Mouse (Mus musculus) lung, adult 18-20 months (tissue): ENCODE results near the gene Hapln1.

Experiments
- DNase-seq, 2 experiments: peaks; one replicate each; pipeline ENCODE4 v3.0.0; 2022; ENCODE audit warnings: mixed read lengths in 2 of 2

The Hapln1 gene

DNA sequence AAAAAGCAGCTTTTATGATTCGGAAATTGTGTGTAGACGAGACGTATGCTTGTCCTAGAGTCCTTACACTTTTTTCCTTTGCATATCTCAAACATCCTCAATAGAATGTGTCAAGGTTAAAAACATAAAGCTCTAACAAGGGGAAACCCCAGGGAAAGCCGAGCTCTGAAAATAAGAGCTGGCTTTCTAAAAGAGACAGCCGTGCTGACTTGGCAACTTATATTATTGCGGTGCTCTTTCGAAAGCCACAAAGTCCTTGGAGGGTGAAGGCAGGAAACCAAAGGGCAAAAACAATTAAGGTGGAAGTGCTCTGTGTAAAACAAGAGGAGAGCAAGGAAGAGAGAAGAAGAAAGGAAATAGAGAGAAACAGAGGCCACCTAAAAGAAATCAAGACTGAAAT lies 60.9 kb downstream of the Hapln1 start:
- no peak for DNase-seq

DNA sequence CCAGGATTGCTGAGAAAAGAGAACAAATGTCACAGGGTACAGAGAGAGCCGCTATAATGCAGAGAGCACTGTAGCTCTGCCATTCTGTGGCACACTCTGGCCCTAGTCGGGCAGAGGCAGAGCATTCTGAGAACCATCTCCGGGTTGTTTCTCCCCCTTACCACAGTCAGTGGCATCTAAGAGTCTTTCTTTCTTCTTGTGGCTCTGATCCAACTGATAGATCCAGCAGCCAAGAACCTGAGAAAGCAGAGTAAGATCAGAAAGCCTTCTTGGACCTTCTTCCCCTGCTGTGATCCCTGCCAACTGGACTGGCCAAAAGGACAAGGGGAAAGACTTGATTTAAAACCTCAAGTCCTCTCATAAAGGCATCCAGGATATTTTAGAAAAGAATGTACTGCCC lies 63.7 kb downstream of the Hapln1 start:
- DNase-seq, result no peak

DNA sequence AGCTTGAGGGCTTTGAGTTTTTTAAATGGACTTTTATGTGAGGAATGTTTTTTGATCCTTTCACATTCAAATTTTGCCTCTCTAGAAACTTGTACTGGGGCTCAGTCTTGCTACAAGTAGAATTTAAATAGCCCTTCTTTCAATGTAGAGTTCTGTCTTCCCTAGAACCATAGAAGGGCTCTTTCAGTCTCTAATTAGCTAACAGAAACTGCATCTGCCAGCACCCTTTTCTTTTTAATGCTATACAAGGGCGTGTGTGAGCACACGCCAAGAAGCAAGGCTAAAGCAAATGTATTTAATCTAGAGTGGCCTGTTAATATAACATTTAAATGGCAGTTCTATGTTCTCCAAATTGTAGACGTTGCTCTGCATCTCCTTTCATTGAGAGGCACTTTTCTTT lies 67.8 kb downstream of the Hapln1 start:
- no peak for DNase-seq

DNA sequence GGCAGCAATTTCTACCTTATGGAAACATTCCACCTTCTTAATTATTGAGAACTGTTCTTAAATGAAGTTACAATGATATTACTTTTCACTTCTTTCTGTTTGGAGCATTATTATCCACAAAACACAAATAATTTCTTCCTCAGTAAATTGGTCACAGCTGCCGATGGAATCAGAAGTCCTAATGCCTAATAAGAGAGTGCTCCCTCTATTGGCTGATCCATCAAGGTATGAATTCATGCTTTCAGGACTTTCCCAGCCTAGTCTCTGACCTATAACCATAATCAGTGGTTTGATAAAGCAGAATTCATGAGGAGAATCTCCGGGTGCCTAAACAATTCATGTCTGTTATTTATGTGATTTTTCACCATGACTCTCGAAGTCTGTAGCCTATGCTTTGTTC lies 79.5 kb downstream of the Hapln1 start:
- DNase-seq, result no peak

DNA sequence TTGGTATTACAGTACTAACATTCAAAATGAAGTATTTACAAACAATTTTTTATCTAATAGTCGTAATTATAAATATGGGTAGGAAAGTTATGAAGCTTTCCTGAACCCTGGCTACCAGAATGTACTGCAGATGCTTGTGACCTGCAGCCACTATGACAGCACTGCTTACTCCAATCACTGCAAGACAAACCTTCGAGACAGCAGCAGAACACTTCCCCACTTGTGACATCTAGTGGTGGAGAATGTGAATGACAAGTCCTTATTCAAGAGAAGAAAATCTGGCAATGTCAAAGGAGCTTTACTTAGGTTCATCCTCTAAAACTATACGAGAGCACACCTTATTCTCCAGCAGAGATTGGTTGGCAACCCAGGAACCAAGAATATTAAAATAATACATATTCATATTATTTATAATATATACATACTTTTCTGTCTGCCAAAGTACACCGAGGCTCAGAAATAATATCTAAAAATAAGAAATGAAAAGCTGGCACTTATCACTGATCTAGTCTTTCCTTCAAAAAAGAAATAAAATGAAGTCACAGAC lies 94.6 kb downstream of the Hapln1 start:
- no peak for DNase-seq

DNA sequence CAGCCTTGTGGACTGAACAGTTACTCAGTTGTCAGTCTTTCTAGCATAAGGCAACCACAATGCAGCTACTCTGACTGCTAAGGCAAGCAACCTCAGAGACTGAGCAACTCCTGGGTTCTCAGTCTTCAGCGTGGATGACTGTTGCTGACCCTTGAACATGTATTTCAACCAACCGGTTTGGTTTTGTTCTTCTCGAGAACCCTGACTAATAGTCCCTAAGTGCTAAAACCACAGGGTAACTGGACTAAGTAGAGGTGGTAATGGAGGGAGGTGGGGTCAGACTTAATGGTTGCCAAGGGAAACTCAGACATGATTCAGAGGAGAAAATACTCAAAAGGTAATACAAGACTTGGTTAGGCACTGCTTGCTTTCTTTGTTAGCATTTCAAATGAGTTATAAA lies 97.4 kb downstream of the Hapln1 start:
- DNase-seq, result peak in 1 of 2 experiments; percentile 10

DNA sequence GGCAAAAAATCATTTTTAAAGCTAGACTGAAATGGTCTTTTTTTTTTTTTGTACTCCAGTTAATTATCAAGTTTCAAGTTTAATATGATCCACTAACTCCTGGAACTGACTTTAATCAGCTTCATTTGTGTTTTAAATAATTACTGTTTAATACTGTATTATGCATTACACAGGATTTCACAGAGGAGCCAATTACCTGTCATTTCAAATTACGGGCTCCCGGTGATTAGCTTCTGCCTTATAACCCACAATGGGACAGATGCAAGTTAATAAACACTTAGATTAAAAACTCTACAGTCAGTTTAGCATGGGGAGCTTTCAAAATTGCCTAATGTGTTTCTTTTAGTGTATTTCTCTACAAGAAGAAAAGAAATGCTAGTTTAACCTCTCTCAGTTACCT lies 106.0 kb downstream of the Hapln1 start:
- DNase-seq, result no peak

DNA sequence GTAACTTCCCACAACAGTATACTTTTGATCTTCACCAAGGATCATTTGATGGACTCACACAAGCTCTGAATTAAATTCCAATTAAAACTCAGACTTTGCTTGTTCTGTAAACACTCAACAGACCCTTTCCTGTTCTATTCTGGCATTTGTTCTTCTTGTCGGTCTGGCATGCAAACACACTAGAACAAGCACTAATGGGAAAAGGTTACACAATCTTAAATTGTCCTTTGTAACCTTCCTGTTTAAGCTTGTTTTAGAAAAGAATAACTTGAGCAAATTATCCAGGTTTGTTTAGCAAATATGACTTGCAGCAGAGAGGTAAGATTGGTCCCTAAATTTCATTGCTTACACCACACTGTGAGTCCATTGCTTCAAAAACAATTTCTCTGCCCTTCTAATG lies 113.2 kb downstream of the Hapln1 start:
- no peak for DNase-seq

DNA sequence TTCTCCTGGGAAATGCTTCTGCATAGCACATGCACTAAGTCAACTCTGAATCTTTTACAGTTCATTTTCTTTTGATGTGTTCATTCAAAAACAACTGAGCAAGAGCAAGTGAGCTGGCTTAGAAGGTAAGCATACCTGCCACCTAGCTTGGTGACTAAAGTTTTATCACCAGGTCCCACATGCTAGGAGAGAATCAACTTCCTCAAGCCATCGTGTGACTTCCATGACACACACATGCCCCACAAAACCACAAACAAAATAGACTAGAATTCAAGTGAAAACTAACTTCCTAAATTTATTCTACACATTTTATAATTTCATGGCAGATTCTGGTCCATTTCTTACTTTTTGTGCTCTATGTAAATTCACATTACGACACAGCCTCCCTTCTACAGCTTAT lies 113.7 kb downstream of the Hapln1 start:
- DNase-seq, result no peak

DNA sequence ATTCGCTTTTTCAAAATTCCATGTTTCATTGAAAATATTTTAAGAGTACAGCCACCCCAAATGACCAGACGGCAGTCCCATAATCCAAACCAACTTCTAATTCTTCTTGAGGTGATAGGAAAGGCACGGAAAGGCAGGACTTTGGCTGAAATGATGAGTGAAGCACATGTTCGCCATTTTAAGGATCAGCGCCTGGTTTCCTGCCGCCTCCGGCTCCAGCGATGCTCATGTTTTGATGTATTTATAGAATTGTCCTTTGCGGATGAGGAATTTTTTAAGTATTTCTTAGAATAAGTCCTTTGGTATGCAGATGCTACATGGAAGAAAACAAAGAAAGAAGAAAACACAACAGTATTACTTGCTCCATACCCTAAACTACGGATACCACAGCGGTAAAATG lies 117.5 kb downstream of the Hapln1 start:
- no peak for DNase-seq
